Mouse (Mus musculus): ENCODE data around the gene Fat1.

DNA sequence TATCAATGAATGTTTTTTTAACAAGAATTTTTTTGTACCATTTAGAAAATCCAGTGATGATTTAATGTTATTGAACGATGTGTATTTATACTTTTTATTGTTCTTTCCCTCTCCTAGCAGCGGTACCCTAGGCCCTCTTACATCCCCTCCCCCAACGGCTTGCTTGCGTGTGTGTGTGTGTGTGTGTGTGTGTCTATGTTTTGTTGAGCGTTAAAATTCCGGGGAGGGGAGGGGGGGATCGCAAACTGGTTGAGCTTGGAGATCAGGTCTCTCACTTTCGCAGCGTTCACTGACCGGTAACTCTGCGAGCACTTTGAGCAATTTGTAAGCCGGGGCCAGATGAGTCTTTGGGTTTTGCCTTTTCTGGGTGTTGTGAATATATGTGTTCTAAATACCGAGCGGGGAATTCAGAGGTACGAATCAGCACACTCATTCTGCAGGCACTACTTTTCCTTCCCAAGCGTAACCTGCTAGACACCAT is 1.3 kb downstream of the Fat1 start:
- no peak for TF ChIP-seq EP300 (IDR thresholded peaks at IDR 0.05; ENCODE audit: low read depth)
- TF ChIP-seq CTCF (IDR thresholded peaks at IDR 0.05; ENCODE audit: low read depth), result no peak
